ENCODE assay signal across 10 mouse cellular contexts in genomic region chr8:110650838-110651237, GRCm38 (mm10). TPM values are rescaled to one million over a fixed set of nuclear protein-coding genes. Genes with fewer than 3 reads are reported as not detected.
DNase-seq lines count a peak whose midpoint lies in the region; ATAC-seq and TF ChIP-seq lines count a peak whose summit lies in the region.
"Had no signal": no experiment of that assay in that cellular context is flagged by ENCODE, and none has a peak within 500 bp of the region (broad histone marks: within the 10 kb centered on the region; RNA-seq: fewer than 3 reads in every experiment).

No protein-coding gene starts in this region.

- no peak overlapping the region for H3K4me3 ChIP-seq in heart, embryonic 10.5 days
- H3K4me3 ChIP-seq in lung, adult 2 months (replicated peaks; ENCODE audit: extremely low read depth, low read depth, low read length): no peak overlapping the region
- H3K4me3 ChIP-seq in heart, postnatal 0 days (ENCODE audit: low read depth, low read length): no peak overlapping the region

- DNase-seq in heart, embryonic 10.5 days (ENCODE audit: low spot score): no peak
- DNase-seq in heart, postnatal 25 days (ENCODE audit: low spot score): no peak
- no peak for DNase-seq in lung, adult 2 months
- no peak for DNase-seq in lung, postnatal 14 days
- peak; percentile 41 for DNase-seq in brain, adult 2 months (ENCODE audit: low read depth, low spot score)
- peak; percentile 51 for DNase-seq in heart, postnatal 0 days (ENCODE audit: low spot score)
- DNase-seq in kidney, postnatal 14 days: no peak
- DNase-seq: gastrocnemius, postnatal 10 days; left cerebral cortex, postnatal 4 days had no signal

- peaks cover 52% of the 10 kb centered on the region; the same call in 1 of the 2 replicates for H3K36me3 ChIP-seq in heart, embryonic 10.5 days
- peaks cover 12% of the 10 kb centered on the region; the same call in 1 of the 2 replicates for H3K36me3 ChIP-seq in heart, postnatal 0 days (replicated peaks; ENCODE audit: control insufficient read depth, insufficient read depth, low read length)

- intact Hi-C loops in heart, postnatal 25 days (cut with DNase I): no loop called here

- TF ChIP-seq POLR2A in lung, adult 2 months (IDR thresholded peaks at IDR 0.05; ENCODE audit: borderline replicate concordance, extremely low read depth, low read depth, low read length): no peak

- no peak overlapping the region for H3K4me2 ChIP-seq in heart, postnatal 0 days (ENCODE audit: low read depth, low read length)

- WGBS in heart, embryonic 10.5 days: 63% methylated on average over 9 of the region's 9 CpGs
- 69% methylated on average over 9 of the region's 9 CpGs for WGBS in lung, adult 2 months
- 29% methylated on average over 9 of the region's 9 CpGs for WGBS in heart, postnatal 0 days

- H3K27me3 ChIP-seq in heart, embryonic 10.5 days (ENCODE audit: insufficient read depth, poor library complexity, severe bottlenecking): no peaks in the 10 kb centered on the region
- no peaks in the 10 kb centered on the region for H3K27me3 ChIP-seq in heart, postnatal 0 days (ENCODE audit: control insufficient read depth, insufficient read depth, low read length)

- peak; percentile 67 for ATAC-seq in heart, postnatal 0 days (ENCODE audit: insufficient read depth, low read depth)

- H3K27ac ChIP-seq in heart, embryonic 10.5 days: peak overlapping the region; percentile 65; the same call in 1 of the 2 replicates
- H3K27ac ChIP-seq in heart, postnatal 0 days (ENCODE audit: low read depth): peak overlapping the region; percentile 63; the same call in 1 of the 2 replicates
- H3K27ac ChIP-seq: macrophage had no signal

- peak; percentile 16; the same call in 1 of the 2 replicates for TF ChIP-seq CTCF in lung, adult 2 months (IDR thresholded peaks at IDR 0.05; ENCODE audit: insufficient read depth, low read length)
- TF ChIP-seq CTCF in heart, postnatal 0 days (IDR thresholded peaks at IDR 0.05; ENCODE audit: low read depth): peak; percentile 57

- H3K9ac ChIP-seq in heart, postnatal 0 days (replicated peaks; ENCODE audit: low read depth, low read length): no peak overlapping the region

- H3K4me1 ChIP-seq in heart, embryonic 10.5 days: peaks cover 24% of the 10 kb centered on the region
- H3K4me1 ChIP-seq in lung, adult 2 months (ENCODE audit: control insufficient read depth, insufficient read depth, low read length): no peaks in the 10 kb centered on the region
- H3K4me1 ChIP-seq in heart, postnatal 0 days (ENCODE audit: control insufficient read depth, insufficient read depth): peaks cover 15% of the 10 kb centered on the region

- H3K9me3 ChIP-seq in heart, embryonic 10.5 days: no peaks in the 10 kb centered on the region
- H3K9me3 ChIP-seq in heart, postnatal 0 days (replicated peaks; ENCODE audit: control insufficient read depth, low read length): no peaks in the 10 kb centered on the region

- TF ChIP-seq EP300 in heart, postnatal 0 days (IDR thresholded peaks at IDR 0.05; ENCODE audit: low read depth): no peak

RNA-seq across cellular contexts. Expression of gene Vac14, which starts 32.5 kb away (rescaled TPM):
- 25.3 and 31.8 TPM in 2 replicates for polyA plus RNA-seq in heart, embryonic 10.5 days (2016; fragmentation: Nextera tagmentation; extraction: Ambion mirVana)
- 10 to 100 TPM; 14.7 to 15.3 TPM for total RNA-seq in heart, postnatal 25 days (2021)
- polyA plus RNA-seq in lung, adult 2 months (2012; rRNA removed): 33.3 TPM in 2 replicates
- total RNA-seq in heart, postnatal 0 days (2014; rRNA removed; ENCODE audit: low replicate concordance): 13.6 and 23.2 TPM in 2 replicates
- polyA plus RNA-seq in heart, postnatal 0 days (2015; fragmentation: Nextera tagmentation; extraction: Ambion mirVana): 8.9 and 10.3 TPM in 2 replicates

Comparison
In these comparisons a context has a peak if more than half of its experiments do, and no peak if none do; other contexts are left out.
1. DNase-seq: peak in brain, adult 2 months (single experiment) and heart, postnatal 0 days (single experiment); none in heart, embryonic 10.5 days (single experiment), heart, postnatal 25 days (single experiment), lung, adult 2 months (single experiment), lung, postnatal 14 days (single experiment) and kidney, postnatal 14 days (single experiment).